Mouse (Mus musculus): ENCODE measurements around the gene Spcs1.

The Spcs1 gene

DNA sequence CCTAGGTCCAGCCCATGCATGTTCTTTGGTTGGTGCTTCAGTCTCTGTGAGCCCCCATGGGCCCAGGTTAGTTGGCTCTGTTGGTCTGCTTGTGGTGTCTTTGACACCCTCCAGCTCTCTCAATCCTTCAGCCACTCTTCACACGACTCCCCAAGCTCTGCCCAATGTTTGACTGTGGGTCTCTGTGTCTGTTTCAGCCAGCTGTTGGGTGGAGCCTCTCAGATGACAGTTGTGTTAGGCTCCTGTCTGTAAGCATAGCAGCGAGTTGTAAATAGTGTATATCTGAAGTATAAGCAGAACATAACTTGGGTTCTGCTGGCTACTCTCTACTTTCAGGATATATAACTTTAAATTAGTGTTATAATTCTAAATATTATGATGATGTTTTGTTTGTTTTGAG lies 43.0 kb downstream of the Spcs1 start:
- in situ Hi-C loops (cut with MboI, MseI): no loop called here

DNA sequence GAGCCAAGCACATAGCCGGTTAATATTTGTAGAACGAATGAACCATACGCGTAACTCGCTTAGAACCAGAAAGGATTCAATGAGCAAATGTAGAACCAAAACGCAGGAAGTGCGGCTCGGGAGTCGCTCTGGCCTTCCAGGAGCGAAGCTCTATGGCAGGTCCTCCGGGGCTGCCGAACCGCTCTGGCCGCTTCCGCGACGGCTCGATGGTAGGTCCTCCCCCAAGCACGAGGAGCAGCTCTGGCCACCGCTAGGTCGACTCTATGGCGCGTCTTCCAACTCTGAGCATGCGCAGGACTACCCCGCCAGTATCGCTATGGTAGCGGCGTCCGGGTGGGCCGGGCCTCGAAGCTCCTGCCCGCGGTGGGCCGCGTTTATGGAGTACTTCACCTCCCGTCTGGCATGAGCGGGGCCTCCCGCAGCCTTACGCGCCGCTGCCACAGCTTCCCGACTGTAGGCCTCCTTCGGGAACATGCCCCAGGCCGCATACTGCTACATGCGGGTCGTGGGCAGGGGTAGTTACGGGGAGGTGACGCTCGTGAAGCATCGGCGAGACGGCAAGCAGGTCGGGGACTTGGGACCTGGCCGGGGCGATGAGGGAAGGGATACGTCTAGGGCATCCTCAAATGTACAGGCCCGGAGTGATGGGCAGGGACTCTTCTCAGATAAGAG lies 50.2 kb downstream of the Spcs1 start, which contains the start of gene Nek4:
Gene Nek4 (plus strand): TSS at position 224 of the 672 bp plus-strand sequence.
- in situ Hi-C loops (cut with MboI, MseI): no loop called here

DNA sequence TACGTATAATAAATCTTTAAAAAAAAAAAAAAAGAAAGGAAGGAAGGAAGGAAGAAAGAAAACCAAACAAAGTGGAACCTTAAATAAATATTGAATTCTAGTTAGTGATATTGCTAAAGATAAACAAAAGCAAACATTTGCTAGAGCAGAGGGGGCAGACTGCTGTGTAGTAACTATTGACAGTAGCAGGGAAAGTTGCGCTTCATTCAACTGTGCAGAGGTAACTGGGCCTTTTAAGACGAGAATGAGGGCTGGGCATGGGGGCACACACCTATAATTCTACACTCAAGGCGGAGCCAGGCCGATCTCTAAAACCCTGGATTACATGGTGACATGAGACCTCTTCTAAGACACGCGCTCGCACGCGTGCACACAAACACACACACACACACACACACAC lies 51.5 kb downstream of the Spcs1 start:
- in situ Hi-C loops (cut with MboI, MseI): no loop called here
